Mouse (Mus musculus): ENCODE results near the gene Ubxn10. TPM values are rescaled to one million over a fixed set of nuclear protein-coding genes. Genes with fewer than 3 reads are reported as not detected.

Ubxn10 gene
- polyA plus RNA-seq, 1 experiment, result not detected

DNA sequence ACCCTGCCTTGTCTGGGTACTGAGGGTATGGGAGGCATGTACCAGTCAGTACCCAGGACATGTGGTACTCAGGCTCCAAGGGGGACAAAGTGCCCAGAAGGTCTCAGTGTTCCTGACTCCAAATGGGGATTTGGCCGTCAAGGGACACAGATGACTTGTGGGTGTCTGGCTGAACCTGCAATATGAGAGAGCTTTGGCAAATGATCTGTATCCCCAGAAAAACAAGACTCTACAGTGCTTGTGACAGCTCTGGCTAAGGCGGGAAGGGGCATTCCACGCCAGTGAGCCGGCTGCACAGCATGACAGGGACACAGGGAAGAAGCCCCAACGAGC lies 17.7 kb downstream of the Ubxn10 start:
- TF ChIP-seq MYOD1 (IDR thresholded peaks at IDR 0.05; ENCODE audit: control insufficient read depth, insufficient read length, low read depth) (no peak), FOSL1 (IDR thresholded peaks at IDR 0.05; ENCODE audit: insufficient read depth, low read length, poor library complexity, severe bottlenecking) (no peak), MYOG (IDR thresholded peaks at IDR 0.05; ENCODE audit: control insufficient read depth, extremely low read depth, insufficient read length) (no peak), CEBPB (IDR thresholded peaks at IDR 0.05; ENCODE audit: low read depth) (no peak), CTCF (IDR thresholded peaks at IDR 0.05; ENCODE audit: control insufficient read depth, insufficient read depth, insufficient read length) (no peak), USF1 (IDR thresholded peaks at IDR 0.05; ENCODE audit: low read depth) (no peak), MAX (IDR thresholded peaks at IDR 0.05) (no peak)

GRCm38 (mm10) chr4:138718586-138719263 lies 18.2 kb downstream of the Ubxn10 start:
- TF ChIP-seq FOSL1 (IDR thresholded peaks at IDR 0.05; ENCODE audit: insufficient read depth, low read length, poor library complexity, severe bottlenecking) (no peak), CEBPB (IDR thresholded peaks at IDR 0.05; ENCODE audit: low read depth) (no peak)
- no peak overlapping the region for H3ac ChIP-seq (ENCODE audit: control insufficient read depth, insufficient read length, low read depth)
- no peaks in the 10 kb centered on the region for H3K36me3 ChIP-seq (ENCODE audit: control insufficient read depth, insufficient read depth)

More for the DNA sequence above, 17.7 kb downstream of the Ubxn10 start:
- H3K79me2 ChIP-seq (ENCODE audit: control insufficient read depth, insufficient read depth), result no peaks in the 10 kb centered on the region
- H3K36me3 ChIP-seq (ENCODE audit: control insufficient read depth, insufficient read depth), result no peaks in the 10 kb centered on the region
- no peak overlapping the region for H3K4me3 ChIP-seq (ENCODE audit: insufficient read depth, poor library complexity, severe bottlenecking)
- no peak overlapping the region for H3ac ChIP-seq (ENCODE audit: control insufficient read depth, insufficient read length, low read depth)
- no peaks in the 10 kb centered on the region for H3K79me3 ChIP-seq (ENCODE audit: low read depth)
- peaks cover 64% of the 10 kb centered on the region for H3K27me3 ChIP-seq (ENCODE audit: control insufficient read depth, insufficient read depth, insufficient read length)

DNA sequence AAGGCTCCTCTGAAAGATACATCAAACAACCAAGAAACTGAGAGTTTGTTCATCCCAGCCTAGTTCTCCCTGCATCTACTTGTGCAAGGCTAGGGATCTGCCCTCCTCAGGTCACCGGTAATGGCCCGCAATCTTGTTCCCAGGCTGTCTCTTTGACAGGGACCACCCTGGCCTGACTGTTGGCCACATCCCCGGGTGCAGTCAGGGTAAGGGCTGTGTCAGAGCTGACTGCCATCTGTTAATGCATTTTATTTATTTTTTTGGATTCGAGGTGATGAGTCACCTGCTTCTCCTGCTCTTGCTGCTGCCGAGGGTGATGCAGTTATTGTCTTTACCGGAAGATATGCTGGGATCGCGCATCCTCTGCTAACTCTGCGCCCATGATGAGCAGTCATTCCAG lies 20.3 kb downstream of the Ubxn10 start:
- Histone ChIP-seq H3K79me3 (ENCODE audit: low read depth) (no peaks in the 10 kb centered on the region), H3K27me3 (ENCODE audit: control insufficient read depth, insufficient read depth, insufficient read length) (peaks cover 49% of the 10 kb centered on the region), H3K4me3 (ENCODE audit: insufficient read depth, poor library complexity, severe bottlenecking) (no peak overlapping the region), H3K36me3 (ENCODE audit: control insufficient read depth, insufficient read depth) (no peaks in the 10 kb centered on the region), H3ac (ENCODE audit: control insufficient read depth, insufficient read length, low read depth) (no peak overlapping the region), H3K79me2 (ENCODE audit: control insufficient read depth, insufficient read depth) (no peaks in the 10 kb centered on the region)
- no peak for TF ChIP-seq MAX (IDR thresholded peaks at IDR 0.05)

More at GRCm38 (mm10) chr4:138718586-138719263, 18.2 kb downstream of the Ubxn10 start:
- no peak overlapping the region for H3K4me3 ChIP-seq (ENCODE audit: insufficient read depth, poor library complexity, severe bottlenecking)
- no peaks in the 10 kb centered on the region for H3K79me3 ChIP-seq (ENCODE audit: low read depth)
- peaks cover 59% of the 10 kb centered on the region for H3K27me3 ChIP-seq (ENCODE audit: control insufficient read depth, insufficient read depth, insufficient read length)
- no peaks in the 10 kb centered on the region for H3K79me2 ChIP-seq (ENCODE audit: control insufficient read depth, insufficient read depth)

- Histone ChIP-seq H3K79me2 (ENCODE audit: control insufficient read depth, insufficient read depth) (no peaks in the 10 kb centered on the region), H3K36me3 (ENCODE audit: control insufficient read depth, insufficient read depth) (no peaks in the 10 kb centered on the region), H3K27me3 (ENCODE audit: control insufficient read depth, insufficient read depth, insufficient read length) (peaks cover 43% of the 10 kb centered on the region), H3K4me3 (ENCODE audit: insufficient read depth, poor library complexity, severe bottlenecking) (no peak overlapping the region), H3K79me3 (ENCODE audit: low read depth) (no peaks in the 10 kb centered on the region), H3ac (ENCODE audit: control insufficient read depth, insufficient read length, low read depth) (no peak overlapping the region)
- no peak for TF ChIP-seq MYOG (IDR thresholded peaks at IDR 0.05; ENCODE audit: control insufficient read depth, extremely low read depth, insufficient read length)
- TF ChIP-seq USF1 (IDR thresholded peaks at IDR 0.05; ENCODE audit: low read depth), result no peak
- TF ChIP-seq CEBPB (IDR thresholded peaks at IDR 0.05; ENCODE audit: low read depth), result no peak
- TF ChIP-seq MAX (IDR thresholded peaks at IDR 0.05), result no peak
- no peak for TF ChIP-seq FOSL1 (IDR thresholded peaks at IDR 0.05; ENCODE audit: insufficient read depth, low read length, poor library complexity, severe bottlenecking)
- TF ChIP-seq CTCF (IDR thresholded peaks at IDR 0.05; ENCODE audit: control insufficient read depth, insufficient read depth, insufficient read length), result no peak
- no peak for TF ChIP-seq MYOD1 (IDR thresholded peaks at IDR 0.05; ENCODE audit: control insufficient read depth, insufficient read length, low read depth)
These were observed 22.8 kb downstream of the Ubxn10 start for GRCm38 (mm10) chr4:138714186-138714585.

GRCm38 (mm10) chr4:138712621-138713020 lies 24.3 kb downstream of the Ubxn10 start:
- no peak for TF ChIP-seq CTCF (IDR thresholded peaks at IDR 0.05; ENCODE audit: control insufficient read depth, insufficient read depth, insufficient read length)
- TF ChIP-seq FOSL1 (IDR thresholded peaks at IDR 0.05; ENCODE audit: insufficient read depth, low read length, poor library complexity, severe bottlenecking), result no peak
- no peak for TF ChIP-seq MYOD1 (IDR thresholded peaks at IDR 0.05; ENCODE audit: control insufficient read depth, insufficient read length, low read depth)
- no peak for TF ChIP-seq CEBPB (IDR thresholded peaks at IDR 0.05; ENCODE audit: low read depth)
- no peak for TF ChIP-seq USF1 (IDR thresholded peaks at IDR 0.05; ENCODE audit: low read depth)
- TF ChIP-seq MYOG (IDR thresholded peaks at IDR 0.05; ENCODE audit: control insufficient read depth, extremely low read depth, insufficient read length), result no peak
- TF ChIP-seq MAX (IDR thresholded peaks at IDR 0.05), result no peak
- Histone ChIP-seq H3K4me3 (ENCODE audit: insufficient read depth, poor library complexity, severe bottlenecking) (no peak overlapping the region), H3K79me2 (ENCODE audit: control insufficient read depth, insufficient read depth) (no peaks in the 10 kb centered on the region), H3ac (ENCODE audit: control insufficient read depth, insufficient read length, low read depth) (no peak overlapping the region), H3K36me3 (ENCODE audit: control insufficient read depth, insufficient read depth) (no peaks in the 10 kb centered on the region), H3K27me3 (ENCODE audit: control insufficient read depth, insufficient read depth, insufficient read length) (peaks cover 45% of the 10 kb centered on the region), H3K79me3 (ENCODE audit: low read depth) (no peaks in the 10 kb centered on the region)

DNA sequence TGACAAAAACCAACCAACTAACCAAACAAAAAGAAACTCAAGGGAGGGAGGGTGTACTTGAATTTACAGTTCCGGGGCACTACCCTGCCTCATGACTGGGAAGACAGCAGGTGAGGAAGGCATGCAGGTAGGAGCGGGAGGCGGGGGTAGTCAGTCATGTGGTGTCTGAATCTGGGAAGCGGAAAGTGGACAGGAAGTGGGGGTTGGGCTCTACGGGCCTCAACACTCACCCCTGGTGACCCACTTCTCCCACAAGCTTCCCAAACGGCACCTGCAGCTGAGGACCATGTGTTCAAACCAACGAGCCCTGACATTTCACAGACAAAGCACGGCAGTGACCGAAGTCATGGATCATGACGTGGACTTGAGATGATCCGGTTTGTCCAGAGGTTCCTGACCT lies 24.9 kb downstream of the Ubxn10 start:
- Histone ChIP-seq H3K27me3 (ENCODE audit: control insufficient read depth, insufficient read depth, insufficient read length) (peaks cover 41% of the 10 kb centered on the region), H3K79me2 (ENCODE audit: control insufficient read depth, insufficient read depth) (no peaks in the 10 kb centered on the region), H3K36me3 (ENCODE audit: control insufficient read depth, insufficient read depth) (no peaks in the 10 kb centered on the region), H3ac (ENCODE audit: control insufficient read depth, insufficient read length, low read depth) (no peak overlapping the region), H3K4me3 (ENCODE audit: insufficient read depth, poor library complexity, severe bottlenecking) (no peak overlapping the region), H3K79me3 (ENCODE audit: low read depth) (no peaks in the 10 kb centered on the region)
- TF ChIP-seq CEBPB (IDR thresholded peaks at IDR 0.05; ENCODE audit: low read depth) (no peak), MYOD1 (IDR thresholded peaks at IDR 0.05; ENCODE audit: control insufficient read depth, insufficient read length, low read depth) (no peak), MAX (IDR thresholded peaks at IDR 0.05) (no peak), CTCF (IDR thresholded peaks at IDR 0.05; ENCODE audit: control insufficient read depth, insufficient read depth, insufficient read length) (no peak)

Measured in C2C12 (cell line).